Mouse (Mus musculus) brain, embryonic 14.5 days (tissue): ENCODE measurements around the gene Gm21887.
"Not testable (repeated sequence)": the region's sequence is repeated elsewhere in the genome, so short reads cannot be mapped to it uniquely, and the experiment has no call there.

Source experiments
- CTCF ChIP-seq: fragments of 200-500 bp; IDR thresholded peaks from 2 replicates; pipeline ENCODE4 v1.5.1; 2012; ENCODE audit warnings: inconsistent platforms, mild to moderate bottlenecking, moderate library complexity, borderline replicate concordance; ENCODE audit not compliant: insufficient read depth, insufficient read length; ENCODE audit errors: extremely low read depth
- POLR2A ChIP-seq: fragments of 200-500 bp; IDR thresholded peaks from 2 replicates; pipeline ENCODE4 v1.6.1; 2012; ENCODE audit warnings: mild to moderate bottlenecking, inconsistent platforms, borderline replicate concordance; ENCODE audit not compliant: poor library complexity, insufficient read depth, insufficient read length, severe bottlenecking; ENCODE audit errors: extremely low read depth

DNA sequence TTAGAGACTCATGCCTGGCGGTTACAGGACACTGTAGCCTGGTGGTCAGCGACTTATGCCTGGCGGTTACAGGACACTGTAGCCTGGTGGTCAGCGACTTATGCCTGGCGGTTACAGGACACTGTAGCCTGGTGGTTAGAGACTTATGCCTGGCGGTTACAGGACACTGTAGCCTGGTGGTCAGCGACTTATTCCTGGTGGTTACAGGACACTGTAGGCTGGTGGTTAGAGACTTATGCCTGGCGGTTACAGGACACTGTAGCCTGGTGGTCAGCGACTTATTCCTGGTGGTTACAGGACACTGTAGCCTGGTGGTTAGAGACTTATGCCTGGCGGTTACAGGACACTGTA, 2.0 kb downstream of the Gm21887 start:
- TF ChIP-seq POLR2A, CTCF: not testable (repeated sequence)
